Mouse (Mus musculus) neural tube, embryonic 11.5 days (tissue): ENCODE results near the gene Vwa8. TPM values are rescaled to one million over a fixed set of nuclear protein-coding genes. Genes with fewer than 3 reads are reported as not detected.

ENCODE experiments used
- ATAC-seq: fragments of 200-750 bp; cut with Nextera tagmentation; 2 replicates; pipeline ENCODE4 v1.8.0; 2017; ENCODE audit warnings: moderate number of reproducible peaks, mild to moderate bottlenecking, moderate TSS enrichment, moderate library complexity; ENCODE audit not compliant: insufficient read depth, low FRiP score, low TSS enrichment
- DNase-seq: peaks from one replicate; pipeline ENCODE4 v3.0.0-alpha.2; 2015; ENCODE audit warnings: low spot score
- H3K27ac ChIP-seq: fragments of 300-500 bp; sonication (generic); 2 replicates; pipeline ENCODE4 v1.5.1; 2014; ENCODE audit warnings: low read depth, mild to moderate bottlenecking, low read length
- H3K27me3 ChIP-seq: fragments of 300-500 bp; sonication (generic); 2 replicates; pipeline ENCODE4 v1.6.1; 2014; ENCODE audit warnings: mild to moderate bottlenecking, low read length, mixed read lengths; ENCODE audit not compliant: control insufficient read depth, insufficient read depth
- H3K36me3 ChIP-seq: fragments of 300-500 bp; sonication (generic); 2 replicates; pipeline ENCODE4 v1.6.1; 2014; ENCODE audit warnings: mild to moderate bottlenecking, low read length, moderate library complexity, mixed read lengths; ENCODE audit not compliant: control insufficient read depth, insufficient read depth
- H3K4me1 ChIP-seq: fragments of 300-500 bp; sonication (generic); 2 replicates; pipeline ENCODE4 v1.6.1; 2014; ENCODE audit warnings: low read length, mixed read lengths; ENCODE audit not compliant: control insufficient read depth, insufficient read depth
- H3K4me2 ChIP-seq: fragments of 300-500 bp; sonication (generic); 2 replicates; pipeline ENCODE4 v1.6.1; 2014; ENCODE audit warnings: low read depth, mild to moderate bottlenecking, moderate library complexity
- H3K4me3 ChIP-seq: fragments of 300-500 bp; sonication (generic); 2 replicates; pipeline ENCODE4 v1.5.1; 2014; ENCODE audit warnings: low read depth, low read length
- H3K9ac ChIP-seq: fragments of 300-500 bp; sonication (generic); 2 replicates; pipeline ENCODE4 v1.6.1; 2014; ENCODE audit warnings: mild to moderate bottlenecking, low read length
- H3K9me3 ChIP-seq: fragments of 300-500 bp; sonication (generic); 2 replicates; pipeline ENCODE4 v1.6.1; 2016; ENCODE audit warnings: low read length; ENCODE audit not compliant: control insufficient read depth
- WGBS: fragments of 180-500 bp; shearing (Covaris S2); extraction: QIAGEN DNeasy Blood & Tissue Kit; methylation state at CpG from one replicate; pipeline ENCODE4 v1.1.7; 2014; 5-methylcytosine and 5-hydroxymethylcytosine counted together
- polyA plus RNA-seq: library from polyadenylated mRNA; unstranded; fragments of >200 nt; fragmentation: Nextera tagmentation; extraction: Ambion mirVana; gene quantifications from 2 replicates; pipeline ENCODE4 v1.2.1, GENCODE M21; 2014

Vwa8 gene
- polyA plus RNA-seq, 1 experiment from 2014 or later, result 10.8 TPM

DNA sequence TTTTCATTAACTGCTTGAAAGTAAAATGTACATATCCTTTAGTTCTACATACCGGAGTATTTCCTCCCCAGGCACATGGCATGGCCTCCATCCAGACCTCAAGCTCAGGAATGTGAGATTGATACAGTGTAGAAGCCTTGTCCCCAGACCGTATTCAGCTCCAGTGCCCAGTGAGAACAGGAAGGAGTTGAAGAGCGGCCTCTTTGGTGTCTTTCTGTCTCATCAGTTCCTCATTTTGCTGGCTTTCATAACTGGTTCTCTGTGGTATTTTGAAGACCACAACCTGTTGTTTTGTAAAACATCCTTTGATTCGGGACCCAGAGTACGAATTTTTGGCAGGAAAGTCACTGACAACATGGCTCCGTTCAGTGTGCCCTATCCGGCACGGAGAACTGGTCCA is 274.6 kb downstream of the Vwa8 start:
- DNase-seq (no peak), ATAC-seq (no peak)
- no peak overlapping the region for H3K4me3 ChIP-seq
- WGBS, result 89% methylated on average over 8 of the region's 8 CpGs
- no peaks in the 10 kb centered on the region for H3K9me3 ChIP-seq
- no peaks in the 10 kb centered on the region for H3K36me3 ChIP-seq
- no peak overlapping the region for H3K9ac ChIP-seq
- no peak overlapping the region for H3K27ac ChIP-seq
- no peak overlapping the region for H3K4me2 ChIP-seq
- H3K27me3 ChIP-seq, result no peaks in the 10 kb centered on the region
- H3K4me1 ChIP-seq, result no peaks in the 10 kb centered on the region

DNA sequence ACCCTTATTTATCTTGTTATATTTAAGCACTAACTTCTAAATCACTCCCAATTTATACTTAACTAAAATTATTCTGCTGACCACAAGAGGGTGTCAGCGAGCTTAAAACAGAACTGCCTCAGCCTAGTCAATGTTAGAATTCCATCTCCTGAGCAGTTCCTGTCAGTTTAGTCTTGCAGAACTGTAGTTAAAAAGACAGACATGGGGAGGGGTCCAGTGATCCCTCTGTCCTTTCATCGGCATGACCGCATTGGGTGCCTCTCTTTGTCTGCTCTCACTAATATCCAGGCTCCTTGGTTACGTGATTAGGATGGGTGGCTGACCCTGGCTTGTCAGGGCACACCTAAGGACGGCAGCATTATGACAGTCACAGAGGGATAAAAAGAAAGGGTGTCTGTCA is 275.8 kb downstream of the Vwa8 start:
- H3K9ac ChIP-seq, result no peak overlapping the region
- no peaks in the 10 kb centered on the region for H3K4me1 ChIP-seq
- no peaks in the 10 kb centered on the region for H3K9me3 ChIP-seq
- H3K36me3 ChIP-seq, result no peaks in the 10 kb centered on the region
- DNase-seq (no peak), ATAC-seq (no peak)
- H3K4me2 ChIP-seq, result no peak overlapping the region
- no peaks in the 10 kb centered on the region for H3K27me3 ChIP-seq
- no peak overlapping the region for H3K4me3 ChIP-seq
- no peak overlapping the region for H3K27ac ChIP-seq
- WGBS, result 45% methylated on average over 5 of the region's 5 CpGs

DNA sequence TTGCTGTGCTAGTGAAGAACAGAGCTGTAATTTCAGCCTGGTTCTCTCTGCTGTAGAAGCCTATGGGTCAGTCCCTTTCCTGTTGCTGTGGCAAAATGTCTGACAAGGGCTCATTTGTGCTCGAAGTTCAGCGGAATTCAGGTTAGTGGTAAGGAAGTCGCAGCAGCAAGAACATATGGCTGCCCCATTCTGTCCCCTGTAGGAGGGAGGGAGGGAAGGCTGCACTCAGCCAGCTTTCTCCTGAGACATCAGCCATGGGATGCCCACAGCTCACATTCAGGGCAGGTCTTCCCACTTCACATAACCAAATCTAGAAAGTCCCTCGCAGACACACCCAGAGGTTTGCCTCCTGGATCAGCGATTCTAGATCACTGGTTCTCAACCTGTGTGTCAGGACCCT is 277.3 kb downstream of the Vwa8 start:
- WGBS, result 78% methylated on average over 5 of the region's 5 CpGs
- Histone ChIP-seq H3K9ac (no peak overlapping the region), H3K4me3 (no peak overlapping the region), H3K27ac (no peak overlapping the region), H3K36me3 (no peaks in the 10 kb centered on the region), H3K4me2 (no peak overlapping the region), H3K4me1 (no peaks in the 10 kb centered on the region), H3K27me3 (no peaks in the 10 kb centered on the region), H3K9me3 (no peaks in the 10 kb centered on the region)
- no peak for DNase-seq
- no peak for ATAC-seq

DNA sequence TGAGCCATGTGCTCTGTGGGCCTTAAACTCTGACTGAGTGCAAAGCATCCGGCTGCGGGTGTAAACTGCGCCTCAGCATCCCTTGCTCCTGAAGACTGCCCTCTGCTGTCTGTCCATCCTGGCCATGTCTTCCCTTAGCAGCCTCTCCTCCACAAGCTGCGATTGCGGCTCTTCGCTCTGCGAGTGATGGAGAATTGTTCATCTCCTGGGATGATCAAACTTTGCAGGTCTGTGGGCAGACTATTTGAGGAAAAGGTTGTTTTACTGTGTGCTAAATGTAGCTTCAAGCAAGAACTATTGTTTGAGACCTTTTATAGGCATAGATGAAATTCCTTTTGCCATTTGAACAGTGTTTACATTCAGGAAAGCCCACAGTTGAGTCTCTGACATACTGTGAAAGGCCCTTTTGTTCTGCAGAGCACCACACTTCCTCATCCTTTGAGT is 286.1 kb downstream of the Vwa8 start:
- Histone ChIP-seq H3K9me3 (no peaks in the 10 kb centered on the region), H3K4me1 (peaks cover 5% of the 10 kb centered on the region), H3K9ac (no peak overlapping the region), H3K27me3 (no peaks in the 10 kb centered on the region), H3K4me3 (no peak overlapping the region), H3K4me2 (no peak overlapping the region), H3K36me3 (no peaks in the 10 kb centered on the region), H3K27ac (no peak overlapping the region)
- 5% methylated on average over 7 of the region's 7 CpGs for whole genome bisulfite sequencing
- ATAC-seq (no peak), DNase-seq (peak; percentile 61)

DNA sequence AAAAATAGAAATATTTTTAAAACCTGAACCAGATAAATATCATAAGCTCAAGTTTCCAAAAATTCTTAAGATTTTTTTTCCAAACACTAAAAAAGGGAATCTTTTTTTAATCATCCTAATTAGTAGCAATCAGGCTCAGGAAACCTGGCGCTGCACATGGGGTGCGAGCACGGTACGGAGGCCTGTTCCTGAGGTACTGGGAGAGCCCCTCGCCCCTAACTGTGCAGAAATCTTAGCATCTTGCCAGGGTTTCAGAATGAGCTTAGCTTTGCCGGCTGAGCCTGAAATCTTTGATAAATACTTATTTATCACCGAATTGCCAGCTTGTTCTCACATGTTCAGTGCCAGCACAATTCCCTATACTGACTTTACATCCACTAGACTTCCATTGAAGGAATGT is 286.6 kb downstream of the Vwa8 start:
- Histone ChIP-seq H3K4me3 (no peak overlapping the region), H3K36me3 (no peaks in the 10 kb centered on the region), H3K4me2 (no peak overlapping the region), H3K9me3 (no peaks in the 10 kb centered on the region), H3K27ac (no peak overlapping the region), H3K9ac (no peak overlapping the region), H3K4me1 (peaks cover 9% of the 10 kb centered on the region), H3K27me3 (no peaks in the 10 kb centered on the region)
- WGBS, result 68% methylated on average over 7 of the region's 7 CpGs
- ATAC-seq (no peak), DNase-seq (no peak)

DNA sequence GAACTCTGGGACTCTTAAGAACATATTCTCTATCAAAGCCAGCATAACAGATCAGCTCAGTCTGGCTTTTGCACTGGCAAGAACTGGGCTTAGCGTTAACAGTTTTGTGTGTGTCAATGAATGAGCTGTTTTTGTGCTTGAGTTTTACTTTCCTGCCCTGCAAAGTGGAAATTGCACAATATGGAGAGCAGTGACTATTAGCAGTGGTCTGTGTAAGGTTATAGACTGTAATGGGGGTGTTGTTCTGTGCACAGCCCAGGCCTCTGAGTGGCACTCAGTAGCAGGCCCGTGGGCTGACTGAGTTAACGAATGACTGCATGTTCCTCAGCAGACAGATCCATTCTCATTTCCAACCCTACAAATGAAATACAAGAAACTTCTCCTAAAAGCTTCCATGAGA is 287.7 kb downstream of the Vwa8 start:
- no peak overlapping the region for H3K9ac ChIP-seq
- 83% methylated on average over 3 of the region's 3 CpGs for WGBS
- H3K36me3 ChIP-seq, result no peaks in the 10 kb centered on the region
- no peaks in the 10 kb centered on the region for H3K9me3 ChIP-seq
- H3K27me3 ChIP-seq, result no peaks in the 10 kb centered on the region
- H3K4me3 ChIP-seq, result no peak overlapping the region
- H3K4me2 ChIP-seq, result no peak overlapping the region
- H3K4me1 ChIP-seq, result peaks cover 16% of the 10 kb centered on the region
- ATAC-seq, result no peak
- no peak for DNase-seq
- no peak overlapping the region for H3K27ac ChIP-seq

DNA sequence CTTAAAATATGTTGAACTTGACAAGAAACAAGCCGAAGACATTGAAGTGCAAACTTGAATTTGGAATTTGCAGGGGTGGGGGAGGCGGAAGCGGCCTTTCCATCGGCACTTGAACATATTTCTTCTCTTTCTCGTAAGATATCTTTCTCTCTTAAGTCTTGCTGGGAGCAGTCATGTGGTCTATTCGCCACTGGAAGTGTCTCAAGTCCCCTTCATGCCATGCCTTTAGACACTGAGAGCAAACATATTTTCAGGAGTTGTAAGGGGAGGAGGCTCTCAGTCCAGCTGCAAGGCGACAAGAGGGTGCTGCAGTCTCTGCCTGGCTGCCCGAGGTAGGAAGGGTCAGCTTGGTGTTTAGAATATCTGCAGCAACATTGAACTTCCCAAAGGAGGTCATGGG is 288.2 kb downstream of the Vwa8 start:
- no peak overlapping the region for H3K9ac ChIP-seq
- no peaks in the 10 kb centered on the region for H3K36me3 ChIP-seq
- peaks cover 16% of the 10 kb centered on the region for H3K4me1 ChIP-seq
- no peak overlapping the region for H3K4me2 ChIP-seq
- no peaks in the 10 kb centered on the region for H3K27me3 ChIP-seq
- H3K4me3 ChIP-seq, result no peak overlapping the region
- no peak for ATAC-seq
- WGBS, result 88% methylated on average over 8 of the region's 8 CpGs
- no peak for DNase-seq
- no peaks in the 10 kb centered on the region for H3K9me3 ChIP-seq
- no peak overlapping the region for H3K27ac ChIP-seq

DNA sequence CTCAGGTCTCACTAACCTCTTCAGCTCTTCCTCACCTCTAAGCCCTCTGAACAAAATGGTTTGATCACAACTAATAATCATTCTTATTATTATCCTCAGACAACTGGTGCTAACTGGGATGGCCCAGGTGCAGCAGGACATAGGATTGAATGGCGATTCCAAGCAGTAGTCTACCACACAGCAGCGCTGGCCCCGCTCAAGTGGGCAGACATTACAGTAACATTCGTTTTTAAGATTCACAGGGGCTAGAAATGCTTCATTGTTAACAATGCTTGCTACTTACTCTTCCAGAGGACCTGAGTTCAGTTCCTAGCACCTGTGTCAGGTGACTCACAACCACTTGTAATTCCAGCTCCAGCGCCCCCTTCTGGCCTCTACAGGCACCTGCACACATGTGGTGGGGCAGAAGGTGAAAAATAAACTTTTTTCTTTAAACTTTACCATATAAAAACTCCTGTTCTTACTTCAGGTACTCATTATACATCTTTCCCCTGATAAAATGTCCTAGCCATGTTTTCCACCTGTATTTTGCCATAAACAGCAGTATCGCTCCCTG is 290.3 kb downstream of the Vwa8 start:
- no peak for ATAC-seq
- H3K4me3 ChIP-seq, result no peak overlapping the region
- 90% methylated on average over 6 of the region's 6 CpGs for WGBS
- no peak overlapping the region for H3K9ac ChIP-seq
- no peak overlapping the region for H3K27ac ChIP-seq
- no peaks in the 10 kb centered on the region for H3K36me3 ChIP-seq
- no peaks in the 10 kb centered on the region for H3K27me3 ChIP-seq
- H3K9me3 ChIP-seq, result no peaks in the 10 kb centered on the region
- no peak overlapping the region for H3K4me2 ChIP-seq
- no peak for DNase-seq
- peaks cover 16% of the 10 kb centered on the region for H3K4me1 ChIP-seq

DNA sequence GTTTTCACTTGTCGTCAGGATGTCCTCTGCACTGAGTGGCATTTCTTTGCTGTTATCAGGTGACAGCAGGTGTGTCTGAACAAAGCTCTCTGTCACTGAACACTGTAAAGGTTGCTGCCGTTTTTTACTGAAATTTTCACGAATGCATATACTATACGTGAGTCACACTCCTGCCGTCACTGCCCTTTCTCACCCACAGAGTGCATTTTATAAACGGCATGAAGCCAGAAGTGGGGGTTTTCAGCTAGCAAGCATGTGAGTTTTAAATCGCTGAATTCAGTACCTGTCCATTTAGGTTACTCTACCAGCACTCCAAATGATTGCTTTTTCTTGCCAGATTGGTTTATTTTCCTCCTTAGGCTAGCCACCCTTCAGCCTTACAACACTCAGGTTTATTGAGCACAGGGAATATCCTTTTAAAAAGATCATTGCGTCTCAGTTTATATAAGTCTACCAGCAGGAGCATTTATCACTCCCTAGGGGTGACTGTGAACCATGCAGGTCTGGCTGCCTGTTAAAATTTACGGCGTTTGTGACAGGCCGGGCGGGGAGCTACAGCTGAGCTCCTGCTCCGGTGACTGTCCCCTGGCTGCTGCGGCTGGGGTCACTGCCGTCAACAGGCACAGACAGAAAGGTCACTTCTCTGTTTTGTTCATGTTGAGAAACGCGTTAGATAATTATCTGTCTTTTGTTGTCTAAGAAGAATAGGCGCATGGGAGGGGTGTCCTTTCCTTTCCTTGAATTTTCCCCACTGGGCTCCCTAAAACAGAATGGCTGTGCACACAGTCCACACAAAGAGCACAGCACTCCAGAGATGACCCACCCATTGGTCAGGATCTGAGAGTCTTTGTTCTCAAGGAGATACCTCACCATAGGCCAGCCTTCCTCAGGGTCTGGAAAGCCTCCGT is 291.3 kb downstream of the Vwa8 start:
- Histone ChIP-seq H3K27ac (peak overlapping the region; percentile 40), H3K4me1 (peaks cover 14% of the 10 kb centered on the region), H3K9ac (no peak overlapping the region), H3K4me2 (peak overlapping the region; percentile 19), H3K4me3 (no peak overlapping the region), H3K36me3 (no peaks in the 10 kb centered on the region), H3K27me3 (no peaks in the 10 kb centered on the region), H3K9me3 (no peaks in the 10 kb centered on the region)
- ATAC-seq, result peak; percentile 87
- peak; percentile 59 for DNase-seq
- whole genome bisulfite sequencing, result 17% methylated on average over 19 of the region's 19 CpGs
